18 mouse cellular contexts compared by ENCODE assay signal in the genomic region with DNA sequence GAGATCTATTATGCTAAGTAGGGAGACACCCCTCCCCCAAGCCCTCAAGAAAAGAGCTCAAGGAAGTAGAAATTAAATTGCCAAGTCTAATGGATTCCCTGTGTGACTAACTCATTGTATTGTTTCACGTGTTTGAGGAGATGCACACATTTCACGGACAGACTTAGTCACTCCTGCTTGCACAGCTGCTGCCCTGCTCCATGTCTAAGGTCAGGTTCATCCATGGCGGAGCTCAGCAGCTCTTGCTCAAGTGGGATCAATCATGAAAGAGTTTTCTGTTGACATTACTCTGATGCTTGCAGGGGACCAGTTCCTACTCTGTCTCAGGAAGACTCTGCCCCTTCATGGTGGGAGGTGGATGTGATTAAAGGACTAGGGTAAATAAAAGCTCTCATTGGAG.
DNase-seq lines count a peak whose midpoint lies in the region; ATAC-seq and TF ChIP-seq lines count a peak whose summit lies in the region.
"Had no signal": no experiment of that assay in that cellular context is flagged by ENCODE, and none has a peak within 500 bp of the region (broad histone marks: within the 10 kb centered on the region; RNA-seq: fewer than 3 reads in every experiment).

No protein-coding gene starts in this region.

- peak; percentile 18 for DNase-seq in neural tube, embryonic 11.5 days (ENCODE audit: low spot score)
- no peak for DNase-seq in neural tube, embryonic 10.5 days (ENCODE audit: extremely low spot score, low spot score)
- DNase-seq in brain, embryonic 14.5 days (ENCODE audit: low read depth) = peak; percentile 57
- DNase-seq in liver, embryonic 13.5 days = no peak
- DNase-seq in spleen, adult 18-20 months = no peak
- DNase-seq in adrenal gland, adult 18-20 months (ENCODE audit: low spot score in 2 of 2) = no peak
- no peak for DNase-seq in lung, adult 2 months
- DNase-seq: adrenal gland, postnatal 25 days; cerebellum, adult 8-10 months; forebrain, postnatal 0 days; gastrocnemius, adult 2 months; heart, postnatal 36 days; lung, postnatal 14 days had no signal

- H3K36me3 ChIP-seq in neural tube, embryonic 11.5 days (ENCODE audit: control insufficient read depth, insufficient read depth, low read length) = no peaks in the 10 kb centered on the region
- no peaks in the 10 kb centered on the region for H3K36me3 ChIP-seq in liver, embryonic 13.5 days
- H3K36me3 ChIP-seq: heart, embryonic 13.5 days; limb, embryonic 13.5 days; neural tube, embryonic 13.5 days had no signal

- no peak for ATAC-seq in neural tube, embryonic 11.5 days (ENCODE audit: insufficient read depth, low FRiP score, low TSS enrichment)
- ATAC-seq in liver, embryonic 13.5 days (ENCODE audit: low read depth) = peak; percentile 65
- ATAC-seq: forebrain, postnatal 0 days had no signal

- WGBS in neural tube, embryonic 11.5 days = 54% methylated on average over 3 of the region's 3 CpGs
- WGBS in liver, embryonic 13.5 days (ENCODE audit: insufficient replicate concordance) = 54% methylated on average over 3 of the region's 3 CpGs
- 44% methylated on average over 3 of the region's 3 CpGs for WGBS in lung, adult 2 months

- no peaks in the 10 kb centered on the region for H3K4me1 ChIP-seq in neural tube, embryonic 11.5 days (ENCODE audit: control insufficient read depth, insufficient read depth, low read length)
- no peaks in the 10 kb centered on the region for H3K4me1 ChIP-seq in liver, embryonic 13.5 days (replicated peaks)
- H3K4me1 ChIP-seq in lung, adult 2 months (ENCODE audit: control insufficient read depth, insufficient read depth, low read length) = no peaks in the 10 kb centered on the region
- H3K4me1 ChIP-seq: heart, embryonic 13.5 days; limb, embryonic 13.5 days; neural tube, embryonic 13.5 days had no signal

- no peak overlapping the region for H3K4me3 ChIP-seq in neural tube, embryonic 11.5 days (ENCODE audit: low read depth, low read length)
- no peak overlapping the region for H3K4me3 ChIP-seq in liver, embryonic 13.5 days (replicated peaks)
- H3K4me3 ChIP-seq in lung, adult 2 months (replicated peaks; ENCODE audit: extremely low read depth, low read depth, low read length) = no peak overlapping the region
- H3K4me3 ChIP-seq: erythroblast, embryonic 14.5 days; gastrocnemius, adult 2 months; heart, embryonic 13.5 days; limb, embryonic 13.5 days; neural tube, embryonic 13.5 days had no signal

- H3K9me3 ChIP-seq in neural tube, embryonic 11.5 days (ENCODE audit: control insufficient read depth, low read length) = no peaks in the 10 kb centered on the region
- H3K9me3 ChIP-seq in liver, embryonic 13.5 days (replicated peaks) = no peaks in the 10 kb centered on the region
- H3K9me3 ChIP-seq: heart, embryonic 13.5 days; limb, embryonic 13.5 days; neural tube, embryonic 13.5 days had no signal

- TF ChIP-seq POLR2A in brain, embryonic 14.5 days (IDR thresholded peaks at IDR 0.05; ENCODE audit: borderline replicate concordance, extremely low read depth, insufficient read depth, insufficient read length, poor library complexity, severe bottlenecking) = no peak
- no peak for TF ChIP-seq POLR2A in lung, adult 2 months (IDR thresholded peaks at IDR 0.05; ENCODE audit: borderline replicate concordance, extremely low read depth, low read depth, low read length)

- H3K4me2 ChIP-seq in neural tube, embryonic 11.5 days (ENCODE audit: low read depth) = no peak overlapping the region
- no peak overlapping the region for H3K4me2 ChIP-seq in liver, embryonic 13.5 days
- H3K4me2 ChIP-seq: heart, embryonic 13.5 days; limb, embryonic 13.5 days; neural tube, embryonic 13.5 days had no signal

- no peak overlapping the region for H3K9ac ChIP-seq in neural tube, embryonic 11.5 days (ENCODE audit: low read length)
- H3K9ac ChIP-seq in liver, embryonic 13.5 days = no peak overlapping the region
- H3K9ac ChIP-seq: forebrain, postnatal 0 days; heart, embryonic 13.5 days; limb, embryonic 13.5 days; neural tube, embryonic 13.5 days had no signal

- no peak for TF ChIP-seq CTCF in brain, embryonic 14.5 days (IDR thresholded peaks at IDR 0.05; ENCODE audit: borderline replicate concordance, extremely low read depth, insufficient read depth, insufficient read length)
- no peak for TF ChIP-seq CTCF in lung, adult 2 months (IDR thresholded peaks at IDR 0.05; ENCODE audit: insufficient read depth, low read length)

- H3K27me3 ChIP-seq in neural tube, embryonic 11.5 days (ENCODE audit: control insufficient read depth, insufficient read depth, low read length) = no peaks in the 10 kb centered on the region
- no peaks in the 10 kb centered on the region for H3K27me3 ChIP-seq in liver, embryonic 13.5 days
- H3K27me3 ChIP-seq: heart, embryonic 13.5 days; limb, embryonic 13.5 days; neural tube, embryonic 13.5 days had no signal

- H3K27ac ChIP-seq in neural tube, embryonic 11.5 days (ENCODE audit: low read depth, low read length) = no peak overlapping the region
- no peak overlapping the region for H3K27ac ChIP-seq in liver, embryonic 13.5 days
- H3K27ac ChIP-seq: gastrocnemius, adult 2 months; heart, embryonic 13.5 days; kidney, postnatal 0 days; limb, embryonic 13.5 days; neural tube, embryonic 13.5 days had no signal

Comparison
In these comparisons a context has a peak if more than half of its experiments do, and no peak if none do; other contexts are left out.
1. DNase-seq: peak in neural tube, embryonic 11.5 days (single experiment) and brain, embryonic 14.5 days (single experiment); none in neural tube, embryonic 10.5 days (single experiment), liver, embryonic 13.5 days (single experiment), spleen, adult 18-20 months (0 of 2), adrenal gland, adult 18-20 months (0 of 2) and lung, adult 2 months (single experiment).